Mouse (Mus musculus) thymus, adult 2 months (tissue): ENCODE measurements at regions not wholly inside any gene's neighbourhood (a gene's known extent, or its start where the extent isn't known, plus 50 kb on each side); places are given as distances from the start of the nearest gene placed in this dataset.

Source experiments
- CTCF ChIP-seq: fragments of 200-500 bp; IDR thresholded peaks from 2 replicates; pipeline ENCODE4 v1.5.1; 2012; ENCODE audit warnings: mild to moderate bottlenecking, control low read depth, low read length, moderate library complexity, borderline replicate concordance; ENCODE audit not compliant: control insufficient read depth, poor library complexity, insufficient read depth; ENCODE audit errors: extremely low read depth
- POLR2A ChIP-seq: fragments of 200-500 bp; IDR thresholded peaks from 2 replicates; pipeline ENCODE4 v1.6.1; 2012; ENCODE audit warnings: mild to moderate bottlenecking, low read length, control low read depth, moderate library complexity; ENCODE audit not compliant: control insufficient read depth, poor library complexity, insufficient read depth; ENCODE audit errors: extremely low read depth

- TF ChIP-seq CTCF (no peak), POLR2A (no peak)
Observed at GRCm38 (mm10) chr4:131161501-131161900, 217.3 kb downstream of the Matn1 start.
